Mouse (Mus musculus): ENCODE measurements around the gene Hs6st3. TPM values are rescaled to one million over a fixed set of nuclear protein-coding genes. Genes with fewer than 3 reads are reported as not detected.
A peak's percentile ranks its signal among the peaks of the same experiment; 100 is the strongest.

Hs6st3 gene
- total RNA-seq, 2 experiments from 2014 or later: 61.7 to 71.9 TPM

GRCm38 (mm10) chr14:119604327-119604726, 466.2 kb downstream of the Hs6st3 start:
- DNase-seq (ENCODE audit: extremely low spot score in 1 of 2, low spot score in 2 of 2): no peak
- H3K27ac ChIP-seq: no peak overlapping the region
- TF ChIP-seq CTCF (IDR thresholded peaks at IDR 0.05): no peak
- intact Hi-C loops (cut with DNase I): no loop called here
- no peak overlapping the region for H3K4me3 ChIP-seq

GRCm38 (mm10) chr14:119612793-119613192, 474.7 kb downstream of the Hs6st3 start:
- no peak overlapping the region for H3K4me3 ChIP-seq
- no peak overlapping the region for H3K27ac ChIP-seq
- intact Hi-C loops (cut with DNase I): no loop called here
- no peak for DNase-seq (ENCODE audit: extremely low spot score in 1 of 2, low spot score in 2 of 2)
- TF ChIP-seq CTCF (IDR thresholded peaks at IDR 0.05): no peak

GRCm38 (mm10) chr14:119629127-119629526, 491.0 kb downstream of the Hs6st3 start:
- H3K4me3 ChIP-seq: no peak overlapping the region
- TF ChIP-seq CTCF (IDR thresholded peaks at IDR 0.05): no peak
- no peak for DNase-seq (ENCODE audit: extremely low spot score in 1 of 2, low spot score in 2 of 2)
- intact Hi-C loops (cut with DNase I): no loop called here
- no peak overlapping the region for H3K27ac ChIP-seq

GRCm38 (mm10) chr14:119633090-119633489, 494.9 kb downstream of the Hs6st3 start:
- peak in 1 of 2 experiments; percentile 15 for DNase-seq (ENCODE audit: extremely low spot score in 1 of 2, low spot score in 2 of 2)
- intact Hi-C loops (cut with DNase I): loop anchor here (5.0 to 10.0 kb wide), 3 partner anchors 164 to 498 kb away; partner anchors contain the start of gene Hs6st3
- no peak for TF ChIP-seq CTCF (IDR thresholded peaks at IDR 0.05)
- Histone ChIP-seq H3K4me3 (no peak overlapping the region), H3K27ac (peak overlapping the region; percentile 56)

- intact Hi-C loops (cut with DNase I): loop anchor here (5.0 to 10.0 kb wide), 3 partner anchors 164 to 499 kb away; partner anchors contain the start of gene Hs6st3
- DNase-seq (ENCODE audit: extremely low spot score in 1 of 2, low spot score in 2 of 2): no peak
Observed at GRCm38 (mm10) chr14:119633626-119634025, 495.5 kb downstream of the Hs6st3 start.

GRCm38 (mm10) chr14:119642874-119643273, 504.7 kb downstream of the Hs6st3 start:
- no peak for DNase-seq (ENCODE audit: extremely low spot score in 1 of 2, low spot score in 2 of 2)
- Histone ChIP-seq H3K27ac (no peak overlapping the region), H3K4me3 (no peak overlapping the region)
- intact Hi-C loops (cut with DNase I): no loop called here
- no peak for TF ChIP-seq CTCF (IDR thresholded peaks at IDR 0.05)

More at GRCm38 (mm10) chr14:119633626-119634025, 495.5 kb downstream of the Hs6st3 start:
- TF ChIP-seq CTCF (IDR thresholded peaks at IDR 0.05): no peak
- no peak overlapping the region for H3K4me3 ChIP-seq
- peak overlapping the region; percentile 56 for H3K27ac ChIP-seq

- H3K4me3 ChIP-seq: no peak overlapping the region
- no peak for TF ChIP-seq CTCF (IDR thresholded peaks at IDR 0.05)
- DNase-seq (ENCODE audit: extremely low spot score in 1 of 2, low spot score in 2 of 2): no peak
- no peak overlapping the region for H3K27ac ChIP-seq
- intact Hi-C loops (cut with DNase I): no loop called here
Observed at GRCm38 (mm10) chr14:119643840-119644239, 505.7 kb downstream of the Hs6st3 start.

GRCm38 (mm10) chr14:119656936-119657335, 518.8 kb downstream of the Hs6st3 start:
- H3K27ac ChIP-seq: no peak overlapping the region
- DNase-seq (ENCODE audit: extremely low spot score in 1 of 2, low spot score in 2 of 2): no peak
- H3K4me3 ChIP-seq: no peak overlapping the region
- TF ChIP-seq CTCF (IDR thresholded peaks at IDR 0.05): no peak
- intact Hi-C loops (cut with DNase I): no loop called here

- DNase-seq (ENCODE audit: extremely low spot score in 1 of 2, low spot score in 2 of 2): peak; percentile 54 to 67
- TF ChIP-seq CTCF (IDR thresholded peaks at IDR 0.05): no peak; the same call in 1 of the 2 replicates
- H3K4me3 ChIP-seq: no peak overlapping the region
- peak overlapping the region; percentile 61 for H3K27ac ChIP-seq
- intact Hi-C loops (cut with DNase I): no loop called here
Observed at GRCm38 (mm10) chr14:119665741-119666141, 527.6 kb downstream of the Hs6st3 start.

- DNase-seq (ENCODE audit: extremely low spot score in 1 of 2, low spot score in 2 of 2): no peak
- H3K27ac ChIP-seq: no peak overlapping the region
- H3K4me3 ChIP-seq: no peak overlapping the region
- intact Hi-C loops (cut with DNase I): no loop called here
- TF ChIP-seq CTCF (IDR thresholded peaks at IDR 0.05): no peak
Observed at GRCm38 (mm10) chr14:119667421-119667820, 529.3 kb downstream of the Hs6st3 start.

- Histone ChIP-seq H3K4me3 (no peak overlapping the region), H3K27ac (no peak overlapping the region)
- TF ChIP-seq CTCF (IDR thresholded peaks at IDR 0.05): no peak
- intact Hi-C loops (cut with DNase I): no loop called here
- no peak for DNase-seq (ENCODE audit: extremely low spot score in 1 of 2, low spot score in 2 of 2)
Observed at GRCm38 (mm10) chr14:119670836-119671587, 532.9 kb downstream of the Hs6st3 start.

GRCm38 (mm10) chr14:119678574-119678973, 540.4 kb downstream of the Hs6st3 start:
- TF ChIP-seq CTCF (IDR thresholded peaks at IDR 0.05): no peak

GRCm38 (mm10) chr14:119680052-119680451, 541.9 kb downstream of the Hs6st3 start:
- H3K27ac ChIP-seq: 0 out of 2 replicates have a peak overlapping the region, but pooled peaks have one; percentile 16
- DNase-seq (ENCODE audit: extremely low spot score in 1 of 2, low spot score in 2 of 2): no peak
- H3K4me3 ChIP-seq: no peak overlapping the region
- intact Hi-C loops (cut with DNase I): no loop called here
- no peak for TF ChIP-seq CTCF (IDR thresholded peaks at IDR 0.05)

More at GRCm38 (mm10) chr14:119678574-119678973, 540.4 kb downstream of the Hs6st3 start:
- H3K27ac ChIP-seq: no peak overlapping the region
- intact Hi-C loops (cut with DNase I): no loop called here
- no peak for DNase-seq (ENCODE audit: extremely low spot score in 1 of 2, low spot score in 2 of 2)
- H3K4me3 ChIP-seq: no peak overlapping the region
